Mouse (Mus musculus) hindbrain, embryonic 11.5 days (tissue): ENCODE data around the gene Mrgprf. TPM values are rescaled to one million over a fixed set of nuclear protein-coding genes. Genes with fewer than 3 reads are reported as not detected.

Experiments used
- ATAC-seq: fragments of 200-750 bp; cut with Nextera tagmentation; 2 replicates; pipeline ENCODE4 v1.8.0; 2017; ENCODE audit warnings: mild to moderate bottlenecking, moderate TSS enrichment, moderate library complexity; ENCODE audit not compliant: low FRiP score
- DNase-seq: peaks from one replicate; pipeline ENCODE4 v3.0.0-alpha.2; 2015; ENCODE audit warnings: low spot score
- H3K27ac ChIP-seq: fragments of 300-500 bp; sonication (generic); 2 replicates; pipeline ENCODE4 v1.5.1; 2014; ENCODE audit warnings: mild to moderate bottlenecking, low read depth, low read length
- H3K27me3 ChIP-seq: fragments of 300-500 bp; sonication (generic); 2 replicates; pipeline ENCODE4 v1.6.1; 2014; ENCODE audit warnings: mild to moderate bottlenecking, low read length, moderate library complexity, mixed read lengths; ENCODE audit not compliant: control insufficient read depth, insufficient read depth
- H3K36me3 ChIP-seq: fragments of 300-500 bp; sonication (generic); 2 replicates; pipeline ENCODE4 v1.6.1; 2014; ENCODE audit warnings: mild to moderate bottlenecking, low read length, moderate library complexity, mixed read lengths; ENCODE audit not compliant: control insufficient read depth, insufficient read depth
- H3K4me1 ChIP-seq: fragments of 300-500 bp; sonication (generic); replicated peaks from 2 replicates; pipeline ENCODE4 v1.6.1; 2014; ENCODE audit warnings: low read length, mixed read lengths; ENCODE audit not compliant: control insufficient read depth, insufficient read depth
- H3K4me2 ChIP-seq: fragments of 300-500 bp; sonication (generic); replicated peaks from 2 replicates; pipeline ENCODE4 v1.6.1; 2014; ENCODE audit warnings: mild to moderate bottlenecking, low read depth, low read length
- H3K4me3 ChIP-seq: fragments of 300-500 bp; sonication (generic); 2 replicates; pipeline ENCODE4 v1.5.1; 2014; ENCODE audit warnings: low read depth, low read length
- H3K9ac ChIP-seq: fragments of 300-500 bp; sonication (generic); 2 replicates; pipeline ENCODE4 v1.6.1; 2014; ENCODE audit warnings: low read depth, low read length
- H3K9me3 ChIP-seq: fragments of 300-500 bp; sonication (generic); 2 replicates; pipeline ENCODE4 v1.6.1; 2016; ENCODE audit warnings: low read length; ENCODE audit not compliant: control insufficient read depth
- WGBS: fragments of 180-500 bp; shearing (Covaris S2); extraction: QIAGEN DNeasy Blood & Tissue Kit; methylation state at CpG from one replicate; pipeline ENCODE4 v1.1.7; 2014; 5-methylcytosine and 5-hydroxymethylcytosine counted together
- polyA plus RNA-seq: library from polyadenylated mRNA; unstranded; fragments of >200 nt; fragmentation: Nextera tagmentation; extraction: Ambion mirVana; gene quantifications from 2 replicates; pipeline ENCODE4 v1.2.1, GENCODE M21; 2014

Mrgprf gene
- polyA plus RNA-seq, 1 experiment from 2014 or later, result 0.26 TPM

DNA sequence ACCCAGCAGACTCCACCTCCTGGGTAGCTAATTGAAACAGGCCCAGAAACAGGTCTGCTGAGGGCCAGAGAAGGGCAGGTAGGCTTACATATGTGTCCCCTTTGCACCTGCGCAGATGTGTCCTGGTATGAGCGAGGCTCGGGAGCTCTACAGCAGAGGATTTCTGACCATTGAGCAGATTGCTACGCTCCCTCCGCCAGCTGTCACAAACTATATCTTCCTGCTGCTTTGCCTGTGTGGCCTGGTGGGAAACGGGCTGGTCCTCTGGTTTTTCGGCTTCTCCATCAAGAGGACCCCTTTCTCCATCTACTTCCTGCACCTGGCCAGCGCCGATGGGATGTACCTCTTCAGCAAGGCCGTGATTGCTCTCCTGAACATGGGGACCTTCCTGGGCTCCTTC, 7.0 kb downstream of the Mrgprf start:
- H3K4me2 ChIP-seq, result no peak overlapping the region
- H3K9me3 ChIP-seq, result no peaks in the 10 kb centered on the region
- 88% methylated on average over 10 of the region's 10 CpGs for WGBS
- no peak for DNase-seq
- no peak for ATAC-seq
- H3K27me3 ChIP-seq, result no peaks in the 10 kb centered on the region
- H3K27ac ChIP-seq, result no peak overlapping the region
- no peaks in the 10 kb centered on the region for H3K36me3 ChIP-seq
- no peak overlapping the region for H3K4me3 ChIP-seq
- H3K4me1 ChIP-seq, result no peaks in the 10 kb centered on the region
- H3K9ac ChIP-seq, result no peak overlapping the region

GRCm38 (mm10) chr7:145308061-145308675, 7.5 kb downstream of the Mrgprf start:
- WGBS, result 79% methylated on average over 30 of the region's 30 CpGs
- no peak overlapping the region for H3K27ac ChIP-seq
- ATAC-seq, result no peak

DNA sequence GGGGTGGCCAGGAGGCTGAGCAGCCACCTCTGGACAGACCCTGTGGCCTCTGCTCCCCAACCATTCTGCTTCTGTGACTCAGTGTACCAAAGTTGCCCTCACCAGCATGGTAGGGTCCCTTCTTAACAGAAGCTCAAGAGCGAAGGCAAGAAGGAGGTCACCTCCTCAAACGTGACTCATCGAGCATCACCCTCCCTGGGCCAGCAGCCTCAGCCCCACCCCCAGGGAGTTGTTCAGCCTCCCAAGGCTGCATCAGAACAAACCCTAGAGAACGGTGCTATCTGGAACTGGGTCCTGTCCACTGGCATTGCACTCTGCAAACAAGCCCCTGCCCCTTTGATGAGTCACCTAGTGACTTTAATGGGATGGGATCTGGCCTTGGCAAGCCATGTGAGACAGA, 8.2 kb downstream of the Mrgprf start:
- H3K27me3 ChIP-seq, result no peaks in the 10 kb centered on the region
- WGBS, result 91% methylated on average over 4 of the region's 4 CpGs
- no peaks in the 10 kb centered on the region for H3K4me1 ChIP-seq
- no peaks in the 10 kb centered on the region for H3K9me3 ChIP-seq
- H3K9ac ChIP-seq, result no peak overlapping the region
- DNase-seq, result no peak
- no peak overlapping the region for H3K4me3 ChIP-seq
- no peak for ATAC-seq
- H3K36me3 ChIP-seq, result no peaks in the 10 kb centered on the region
- no peak overlapping the region for H3K4me2 ChIP-seq
- no peak overlapping the region for H3K27ac ChIP-seq

More at GRCm38 (mm10) chr7:145308061-145308675, 7.5 kb downstream of the Mrgprf start:
- Histone ChIP-seq H3K9me3 (no peaks in the 10 kb centered on the region), H3K27me3 (no peaks in the 10 kb centered on the region), H3K4me3 (no peak overlapping the region), H3K4me1 (no peaks in the 10 kb centered on the region), H3K9ac (no peak overlapping the region), H3K36me3 (no peaks in the 10 kb centered on the region), H3K4me2 (no peak overlapping the region)
- no peak for DNase-seq

GRCm38 (mm10) chr7:145309877-145310276, 9.2 kb downstream of the Mrgprf start:
- ATAC-seq (no peak), DNase-seq (no peak)
- Histone ChIP-seq H3K9me3 (no peaks in the 10 kb centered on the region), H3K4me3 (no peak overlapping the region), H3K4me1 (no peaks in the 10 kb centered on the region), H3K4me2 (no peak overlapping the region), H3K36me3 (no peaks in the 10 kb centered on the region), H3K27ac (no peak overlapping the region), H3K9ac (no peak overlapping the region), H3K27me3 (no peaks in the 10 kb centered on the region)
- 75% methylated on average over 1 of the region's 1 CpGs for WGBS

DNA sequence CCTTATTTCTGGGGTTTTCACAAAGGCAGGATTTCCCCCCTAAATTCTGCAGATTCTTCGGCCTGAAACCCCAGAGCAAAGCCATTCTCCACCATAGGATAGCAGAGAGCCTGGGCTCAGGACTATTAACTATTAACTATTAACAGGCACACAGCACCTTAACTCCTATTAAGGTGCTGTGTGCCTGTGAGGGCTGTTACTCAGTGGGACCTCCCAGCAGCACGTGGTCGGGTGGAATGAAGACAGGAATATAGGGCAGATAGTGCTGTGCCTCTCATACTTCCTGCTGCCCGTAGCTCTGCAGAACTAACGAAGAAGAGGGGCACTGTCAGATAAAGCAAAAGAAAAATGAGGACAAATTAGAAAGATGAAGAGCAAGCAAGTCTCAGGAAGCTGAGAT, 9.9 kb downstream of the Mrgprf start:
- Histone ChIP-seq H3K36me3 (no peaks in the 10 kb centered on the region), H3K4me2 (no peak overlapping the region), H3K27me3 (no peaks in the 10 kb centered on the region), H3K27ac (no peak overlapping the region), H3K9me3 (no peaks in the 10 kb centered on the region), H3K9ac (no peak overlapping the region), H3K4me1 (no peaks in the 10 kb centered on the region), H3K4me3 (no peak overlapping the region)
- DNase-seq, result no peak
- ATAC-seq, result no peak
- WGBS, result 86% methylated on average over 5 of the region's 5 CpGs

- no peak for DNase-seq
- H3K4me2 ChIP-seq, result no peak overlapping the region
Observed at GRCm38 (mm10) chr7:145312137-145312536, 11.5 kb downstream of the Mrgprf start.

GRCm38 (mm10) chr7:145314785-145315411, 14.3 kb downstream of the Mrgprf start, which contains the start of gene Mrgprd:
Gene Mrgprd (plus strand): TSS chr7:145314835.
- Histone ChIP-seq H3K9me3 (no peaks in the 10 kb centered on the region), H3K4me3 (no peak within 1 kb of the TSS), H3K27ac (no peak within 1 kb of the TSS), H3K9ac (no peak within 1 kb of the TSS), H3K36me3 (no peaks in the 10 kb centered on the region), H3K4me2 (no peak within 1 kb of the TSS), H3K27me3 (no peaks in the 10 kb centered on the region), H3K4me1 (no peaks in the 10 kb centered on the region)
- ATAC-seq (no peak), DNase-seq (no peak)
- 92% methylated on average over 6 of the region's 6 CpGs for WGBS

More at GRCm38 (mm10) chr7:145312137-145312536, 11.5 kb downstream of the Mrgprf start:
- H3K27ac ChIP-seq, result no peak overlapping the region
- no peak overlapping the region for H3K4me3 ChIP-seq
- no peaks in the 10 kb centered on the region for H3K27me3 ChIP-seq
- no peaks in the 10 kb centered on the region for H3K4me1 ChIP-seq
- 88% methylated on average over 3 of the region's 3 CpGs for WGBS
- no peak for ATAC-seq
- no peaks in the 10 kb centered on the region for H3K9me3 ChIP-seq
- H3K9ac ChIP-seq, result no peak overlapping the region
- H3K36me3 ChIP-seq, result no peaks in the 10 kb centered on the region

DNA sequence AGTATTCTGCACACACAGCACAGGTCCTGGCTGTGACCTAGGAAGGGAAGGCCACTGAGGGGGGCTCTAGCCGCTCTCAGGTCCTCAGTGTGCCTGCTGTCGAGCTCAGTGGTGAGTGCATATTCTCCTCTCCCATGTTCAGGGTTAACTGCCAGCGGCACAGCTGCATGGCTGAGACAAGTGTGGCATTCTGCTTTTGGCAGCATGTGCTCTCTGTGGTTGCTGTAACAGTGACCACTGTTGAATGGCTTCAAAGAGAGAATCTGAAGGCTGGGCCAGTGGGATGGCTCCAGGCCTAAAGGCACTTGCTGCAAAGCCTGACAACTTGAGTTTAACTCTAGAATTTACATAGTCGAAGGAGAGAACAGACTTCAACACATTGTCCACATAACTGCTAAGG, 16.9 kb downstream of the Mrgprf start:
- no peak overlapping the region for H3K4me3 ChIP-seq
- H3K4me1 ChIP-seq, result no peaks in the 10 kb centered on the region
- H3K27ac ChIP-seq, result no peak overlapping the region
- H3K27me3 ChIP-seq, result no peaks in the 10 kb centered on the region
- H3K9ac ChIP-seq, result no peak overlapping the region
- H3K4me2 ChIP-seq, result no peak overlapping the region
- WGBS, result 63% methylated on average over 4 of the region's 4 CpGs
- DNase-seq (no peak), ATAC-seq (no peak)
- H3K9me3 ChIP-seq, result no peaks in the 10 kb centered on the region
- no peaks in the 10 kb centered on the region for H3K36me3 ChIP-seq

DNA sequence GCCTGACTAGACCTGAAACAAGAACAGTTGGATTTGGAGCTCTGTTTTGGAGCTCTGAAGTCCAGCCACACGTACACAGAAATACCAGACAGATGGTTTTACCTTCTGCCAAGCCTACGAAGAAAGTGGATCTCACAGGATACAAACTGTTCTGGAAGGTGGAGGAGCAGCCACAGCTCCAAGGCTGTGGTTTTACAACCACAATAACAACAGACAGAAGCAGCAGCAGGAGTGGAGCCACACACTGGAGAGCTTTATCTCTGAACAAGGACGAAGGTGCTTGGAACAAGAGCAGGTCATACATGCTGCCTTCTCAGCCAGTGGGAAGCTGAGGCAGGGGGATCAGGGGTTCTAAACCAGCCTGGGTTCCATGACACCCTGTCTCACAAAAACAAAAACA, 18.9 kb downstream of the Mrgprf start:
- no peaks in the 10 kb centered on the region for H3K4me1 ChIP-seq
- 80% methylated on average over 3 of the region's 3 CpGs for WGBS
- no peak overlapping the region for H3K27ac ChIP-seq
- ATAC-seq (no peak), DNase-seq (no peak)
- no peak overlapping the region for H3K4me2 ChIP-seq
- H3K36me3 ChIP-seq, result no peaks in the 10 kb centered on the region
- H3K9ac ChIP-seq, result no peak overlapping the region
- H3K27me3 ChIP-seq, result no peaks in the 10 kb centered on the region
- H3K4me3 ChIP-seq, result no peak overlapping the region
- H3K9me3 ChIP-seq, result no peaks in the 10 kb centered on the region
